Mouse (Mus musculus) small intestine, adult 2 months (tissue): ENCODE measurements around the gene Bcl11a.

ENCODE experiments used
- CTCF ChIP-seq: fragments of 200-500 bp; IDR thresholded peaks from 2 replicates; pipeline ENCODE4 v1.5.1; 2012; ENCODE audit warnings: low read depth, mild to moderate bottlenecking, control low read depth, inconsistent platforms, low read length, moderate library complexity, mixed read lengths; ENCODE audit not compliant: insufficient replicate concordance, insufficient read length; ENCODE audit errors: extremely low read depth
- POLR2A ChIP-seq: fragments of 200-500 bp; IDR thresholded peaks from 2 replicates; pipeline ENCODE4 v1.6.1; 2012; ENCODE audit warnings: low read depth, mild to moderate bottlenecking, control low read depth, inconsistent platforms, low read length, moderate library complexity

GRCm38 (mm10) chr11:24082385-24083075 lies 4.7 kb downstream of the Bcl11a start:
- TF ChIP-seq CTCF (no peak), POLR2A (no peak)
